Mouse (Mus musculus) limb, embryonic 14.5 days (tissue): Measurements from ENCODE around the gene Fbxl17. TPM values are rescaled to one million over a fixed set of nuclear protein-coding genes. Genes with fewer than 3 reads are reported as not detected.
A peak's percentile ranks its signal among the peaks of the same experiment; 100 is the strongest.

Experiments
- ATAC-seq: fragments of 200-750 bp; cut with Nextera tagmentation; 2 replicates; pipeline ENCODE4 v1.8.0; 2017; ENCODE audit warnings: low read depth, moderate number of reproducible peaks, moderate TSS enrichment; ENCODE audit not compliant: low FRiP score
- DNase-seq: peaks from one replicate; pipeline ENCODE4 v3.0.0-alpha.2; 2015; ENCODE audit warnings: low spot score
- H3K27ac ChIP-seq: fragments of 300-500 bp; sonication (generic); replicated peaks from 2 replicates; pipeline ENCODE4 v1.5.1; 2014; ENCODE audit warnings: low read depth, mild to moderate bottlenecking, low read length, moderate library complexity, mixed read lengths
- H3K27me3 ChIP-seq: fragments of 300-500 bp; sonication (generic); 2 replicates; pipeline ENCODE4 v1.6.1; 2014; ENCODE audit warnings: low read length, mixed read lengths; ENCODE audit not compliant: control insufficient read depth, insufficient read depth
- H3K36me3 ChIP-seq: fragments of 300-500 bp; sonication (generic); 2 replicates; pipeline ENCODE4 v1.6.1; 2014; ENCODE audit warnings: mild to moderate bottlenecking, low read length, moderate library complexity, mixed read lengths; ENCODE audit not compliant: control insufficient read depth, insufficient read depth
- H3K4me1 ChIP-seq: fragments of 300-500 bp; sonication (generic); 2 replicates; pipeline ENCODE4 v1.6.1; 2014; ENCODE audit warnings: antibody characterized with exemption, low read length, mixed read lengths; ENCODE audit not compliant: control insufficient read depth, insufficient read depth
- H3K4me2 ChIP-seq: fragments of 300-500 bp; sonication (generic); replicated peaks from 2 replicates; pipeline ENCODE4 v1.6.1; 2014; ENCODE audit warnings: low read depth, mild to moderate bottlenecking, low read length, moderate library complexity; ENCODE audit not compliant: severe bottlenecking
- H3K4me3 ChIP-seq: fragments of 300-500 bp; sonication (generic); replicated peaks from 2 replicates; pipeline ENCODE4 v1.5.1; 2014; ENCODE audit warnings: low read length
- H3K9ac ChIP-seq: fragments of 300-500 bp; sonication (generic); 2 replicates; pipeline ENCODE4 v1.6.1; 2014; ENCODE audit warnings: mild to moderate bottlenecking, low read depth, low read length, moderate library complexity; ENCODE audit not compliant: severe bottlenecking
- H3K9me3 ChIP-seq: fragments of 300-500 bp; sonication (generic); 2 replicates; pipeline ENCODE4 v1.6.1; 2016; ENCODE audit warnings: low read length; ENCODE audit not compliant: control insufficient read depth
- POLR2A ChIP-seq: fragments of 200-500 bp; IDR thresholded peaks from 2 replicates; pipeline ENCODE4 v1.8.0; 2012; ENCODE audit warnings: inconsistent platforms, mild to moderate bottlenecking, moderate library complexity, borderline replicate concordance; ENCODE audit not compliant: insufficient read depth, insufficient read length; ENCODE audit errors: extremely low read depth
- WGBS: fragments of 180-500 bp; shearing (Covaris S2); extraction: QIAGEN DNeasy Blood & Tissue Kit; methylation state at CpG from one replicate; pipeline ENCODE4 v1.1.7; 2014; 5-methylcytosine and 5-hydroxymethylcytosine counted together
- polyA plus RNA-seq, 2 experiments: library from polyadenylated mRNA; depleted of rRNA in 1 of 2; stranded (reverse) in 1 of 2; unstranded in 1 of 2; fragments of >200 nt; fragmentation: Nextera tagmentation in 1 of 2; extraction: Ambion mirVana in 1 of 2; gene quantifications; 2 replicates each; pipeline versions ENCODE4 v1.2.1 to v1.2.3; 2012 to 2014

The Fbxl17 gene
- polyA plus RNA-seq, 2 experiments, result 12.6 to 12.9 TPM

DNA sequence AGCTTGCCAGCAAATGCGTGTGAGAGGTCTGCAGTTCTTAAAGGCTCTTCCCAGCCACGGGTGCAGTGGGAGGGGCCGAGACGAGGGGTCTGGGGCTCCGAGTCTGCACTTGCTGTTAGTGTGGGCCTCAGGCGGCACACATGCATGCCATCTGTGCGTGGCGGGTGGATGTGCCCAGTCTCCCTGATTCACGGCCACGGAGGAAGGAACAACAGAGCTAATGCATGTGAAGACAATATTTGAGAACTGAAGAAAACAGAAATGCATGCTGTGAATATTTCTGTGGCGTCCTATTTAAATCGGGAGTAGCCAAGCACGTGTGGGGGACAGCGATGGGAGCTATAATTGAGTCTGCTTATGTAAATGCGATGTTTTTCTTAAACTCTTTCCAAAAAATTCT is 474.6 kb downstream of the Fbxl17 start:
- no peak for TF ChIP-seq POLR2A
- DNase-seq (peak; percentile 29), ATAC-seq (no peak)
- Histone ChIP-seq H3K9ac (peak overlapping the region; percentile 25; the same call in 1 of the 2 replicates), H3K36me3 (no peaks in the 10 kb centered on the region), H3K4me1 (no peaks in the 10 kb centered on the region), H3K9me3 (no peaks in the 10 kb centered on the region), H3K4me3 (peak overlapping the region; percentile 14), H3K27ac (peak overlapping the region; percentile 67; the same call in 1 of the 2 replicates), H3K4me2 (peak overlapping the region; percentile 43), H3K27me3 (no peaks in the 10 kb centered on the region)
- WGBS, result 23% methylated on average over 15 of the region's 15 CpGs

DNA sequence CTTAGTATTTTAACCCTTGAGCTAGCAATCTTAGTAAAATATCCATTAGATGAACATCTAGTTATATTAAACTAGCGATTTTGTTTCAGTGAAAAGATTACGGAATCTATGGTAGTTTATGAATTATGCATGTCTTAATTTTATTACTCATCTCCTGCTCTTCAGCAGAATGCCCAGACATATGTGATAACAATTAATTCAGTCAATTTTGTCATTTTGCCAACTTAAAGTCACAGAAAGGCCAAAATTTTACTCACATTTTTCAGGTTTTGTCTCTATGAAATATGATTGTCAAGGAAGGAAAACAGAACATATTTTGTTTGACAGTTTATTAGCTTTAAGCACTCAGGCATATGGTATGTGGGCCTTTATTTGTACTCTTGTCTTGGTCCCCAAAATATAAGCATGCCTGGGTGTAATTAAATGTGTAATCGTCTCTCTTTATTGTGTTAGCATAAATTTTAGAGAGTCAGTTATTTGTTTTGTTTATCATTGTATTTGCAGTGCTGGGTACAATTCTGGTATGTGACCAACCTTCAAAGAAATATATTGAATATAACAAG is 482.1 kb downstream of the Fbxl17 start:
- no peak overlapping the region for H3K27ac ChIP-seq
- H3K4me1 ChIP-seq, result no peaks in the 10 kb centered on the region
- 81% methylated on average over 3 of the region's 3 CpGs for WGBS
- H3K9me3 ChIP-seq, result no peaks in the 10 kb centered on the region
- H3K36me3 ChIP-seq, result no peaks in the 10 kb centered on the region
- H3K4me3 ChIP-seq, result no peak overlapping the region
- no peak for TF ChIP-seq POLR2A
- no peak for DNase-seq
- H3K9ac ChIP-seq, result no peak overlapping the region
- no peak overlapping the region for H3K4me2 ChIP-seq
- no peaks in the 10 kb centered on the region for H3K27me3 ChIP-seq
- ATAC-seq, result no peak

DNA sequence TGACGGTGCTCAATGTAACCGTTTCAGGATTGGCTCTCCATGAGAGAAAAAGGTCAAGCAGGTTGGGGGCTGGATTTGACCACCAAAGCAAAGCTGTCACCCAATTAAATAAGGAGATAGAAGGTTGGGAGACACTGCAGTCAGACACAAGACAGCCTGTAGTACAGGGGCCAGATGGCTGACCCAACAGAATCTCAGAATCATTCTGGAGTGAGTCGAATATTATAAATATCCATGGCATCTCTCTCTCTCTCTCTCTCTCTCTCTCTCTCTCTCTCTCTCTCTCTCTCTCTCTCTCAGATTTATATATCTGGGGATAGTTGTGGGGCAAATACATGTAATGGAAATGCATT is 487.3 kb downstream of the Fbxl17 start:
- Histone ChIP-seq H3K4me3 (no peak overlapping the region), H3K27me3 (no peaks in the 10 kb centered on the region), H3K27ac (no peak overlapping the region), H3K4me2 (no peak overlapping the region), H3K4me1 (peaks cover 9% of the 10 kb centered on the region; the same call in 1 of the 2 replicates), H3K36me3 (no peaks in the 10 kb centered on the region), H3K9ac (no peak overlapping the region), H3K9me3 (no peaks in the 10 kb centered on the region)
- no peak for TF ChIP-seq POLR2A
- DNase-seq (no peak), ATAC-seq (0 out of 2 replicates have a peak, but pooled peaks have one; percentile 19)
- 47% methylated on average over 3 of the region's 3 CpGs for WGBS

DNA sequence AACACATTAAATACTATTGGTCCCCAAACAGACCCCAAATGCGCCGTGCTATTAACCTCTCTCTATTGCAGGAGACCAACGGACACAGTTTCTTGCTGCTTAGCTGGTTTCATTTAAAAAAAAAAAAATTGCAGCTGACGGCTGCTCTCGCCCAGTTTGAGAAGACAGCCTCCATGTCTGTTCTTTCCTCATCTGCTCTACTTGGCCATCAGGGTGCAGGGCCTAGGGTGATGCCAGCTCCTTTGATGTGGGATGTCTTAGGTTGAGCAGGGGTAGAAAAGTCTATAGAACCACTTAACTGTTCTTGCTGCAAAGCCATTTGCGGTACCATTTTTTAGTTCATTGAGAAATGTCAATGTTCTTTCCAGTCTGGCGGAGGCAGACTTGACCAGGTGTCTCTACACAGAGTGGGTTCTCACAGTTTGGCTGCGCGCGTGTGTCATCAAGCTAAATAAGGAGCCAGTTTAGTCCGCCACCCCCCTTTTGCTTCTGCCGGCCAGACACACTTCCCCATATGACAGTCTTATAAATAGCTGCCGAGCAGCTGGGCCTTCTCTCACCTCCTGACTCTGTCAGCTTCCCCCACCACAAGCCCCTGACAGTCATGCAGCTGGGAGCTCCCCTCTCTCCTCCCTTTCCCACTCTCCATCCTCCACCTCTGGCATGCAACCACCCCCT is 487.8 kb downstream of the Fbxl17 start:
- DNase-seq (no peak), ATAC-seq (peak; percentile 80)
- no peak overlapping the region for H3K4me3 ChIP-seq

DNA sequence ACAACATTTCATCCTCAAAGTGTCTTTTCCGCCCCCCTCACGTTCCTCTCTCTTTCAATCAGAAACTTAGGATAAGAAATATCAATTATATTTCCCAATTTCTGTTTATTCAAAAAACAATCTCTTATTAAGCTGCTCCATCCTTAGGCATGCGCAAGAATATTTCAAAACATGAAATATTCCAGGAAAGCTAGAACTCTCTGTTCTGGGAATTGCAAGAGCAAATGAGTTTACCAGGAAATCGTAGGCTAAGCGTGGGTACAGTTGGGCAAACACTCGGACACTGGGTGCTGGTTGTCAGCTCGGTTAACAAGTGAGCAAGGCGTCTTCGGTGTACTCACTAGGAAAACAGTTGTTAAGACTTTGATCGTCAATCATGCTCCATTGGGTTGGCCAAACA is 489.0 kb downstream of the Fbxl17 start:
- H3K4me3 ChIP-seq, result no peak overlapping the region
- H3K9ac ChIP-seq, result no peak overlapping the region
- no peaks in the 10 kb centered on the region for H3K9me3 ChIP-seq
- H3K27me3 ChIP-seq, result no peaks in the 10 kb centered on the region
- no peaks in the 10 kb centered on the region for H3K36me3 ChIP-seq
- ATAC-seq (no peak), DNase-seq (no peak)
- no peak overlapping the region for H3K4me2 ChIP-seq
- H3K4me1 ChIP-seq, result peaks cover 9% of the 10 kb centered on the region; the same call in 1 of the 2 replicates
- 93% methylated on average over 10 of the region's 10 CpGs for WGBS
- TF ChIP-seq POLR2A, result no peak
- no peak overlapping the region for H3K27ac ChIP-seq

More for the DNA sequence above, 487.8 kb downstream of the Fbxl17 start:
- no peak for TF ChIP-seq POLR2A
- Histone ChIP-seq H3K36me3 (no peaks in the 10 kb centered on the region), H3K27me3 (no peaks in the 10 kb centered on the region), H3K4me1 (peaks cover 9% of the 10 kb centered on the region; the same call in 1 of the 2 replicates), H3K9ac (no peak overlapping the region), H3K4me2 (no peak overlapping the region), H3K9me3 (no peaks in the 10 kb centered on the region), H3K27ac (no peak overlapping the region)
- WGBS, result 66% methylated on average over 13 of the region's 13 CpGs
